Comparison of ENCODE assay signal across 13 mouse cellular contexts in the genomic region with DNA sequence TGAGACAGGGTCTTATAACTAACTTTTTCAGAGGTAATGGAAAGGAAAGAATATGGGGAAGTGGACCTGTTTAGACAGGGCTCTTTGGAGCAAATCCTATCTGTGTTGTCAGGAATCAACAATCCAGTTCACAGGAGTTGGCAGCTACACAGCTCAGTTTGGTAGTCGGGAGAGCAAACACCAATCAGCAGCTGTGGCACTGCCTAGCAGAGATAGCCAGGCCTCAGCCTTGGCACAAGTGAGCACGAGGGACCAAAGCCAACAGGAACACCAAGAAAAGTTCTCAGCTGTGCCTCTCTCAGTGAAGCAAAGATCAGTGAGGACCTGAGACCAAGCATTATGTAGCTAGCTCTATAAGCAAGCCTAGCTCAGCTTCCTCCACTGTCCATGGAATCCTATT. TPM values are rescaled to one million over a fixed set of nuclear protein-coding genes. Genes with fewer than 3 reads are reported as not detected.
A peak's percentile ranks its signal among the peaks of the same experiment; 100 is the strongest.
DNase-seq lines count a peak whose midpoint lies in the region; ATAC-seq and TF ChIP-seq lines count a peak whose summit lies in the region.
"Had no signal": no experiment of that assay in that cellular context is flagged by ENCODE, and none has a peak within 500 bp of the region (broad histone marks: within the 10 kb centered on the region; RNA-seq: fewer than 3 reads in every experiment).

No protein-coding gene starts in this region.

- no peak overlapping the region for H3ac ChIP-seq in myocyte (ENCODE audit: control insufficient read depth, insufficient read length)

- H3K4me1 ChIP-seq in heart, embryonic 13.5 days: peaks cover 4% of the 10 kb centered on the region
- H3K4me1 ChIP-seq in cerebellum, adult 2 months (ENCODE audit: control insufficient read depth, insufficient read depth, low read length): no peaks in the 10 kb centered on the region
- H3K4me1 ChIP-seq in embryonic facial prominence, embryonic 10.5 days: no peaks in the 10 kb centered on the region
- H3K4me1 ChIP-seq: hindbrain, embryonic 15.5 days had no signal

- no peak overlapping the region for H3K4me3 ChIP-seq in heart, embryonic 13.5 days
- no peak overlapping the region for H3K4me3 ChIP-seq in myocyte
- no peak overlapping the region for H3K4me3 ChIP-seq in cerebellum, adult 2 months (replicated peaks; ENCODE audit: insufficient read depth, low read depth, low read length)
- no peak overlapping the region for H3K4me3 ChIP-seq in embryonic facial prominence, embryonic 10.5 days
- H3K4me3 ChIP-seq: hindbrain, embryonic 15.5 days had no signal

- H3K27me3 ChIP-seq in heart, embryonic 13.5 days (replicated peaks): no peaks in the 10 kb centered on the region
- no peaks in the 10 kb centered on the region for H3K27me3 ChIP-seq in myocyte (ENCODE audit: control insufficient read depth, insufficient read depth, insufficient read length)
- no peaks in the 10 kb centered on the region for H3K27me3 ChIP-seq in cerebellum, adult 2 months (ENCODE audit: control insufficient read depth, insufficient read depth, low read length)
- H3K27me3 ChIP-seq in embryonic facial prominence, embryonic 10.5 days (replicated peaks; ENCODE audit: low read depth, poor library complexity, severe bottlenecking): no peaks in the 10 kb centered on the region
- H3K27me3 ChIP-seq: hindbrain, embryonic 15.5 days had no signal

- TF ChIP-seq POLR2A in myocyte (IDR thresholded peaks at IDR 0.05; ENCODE audit: insufficient read length, low read depth): no peak
- TF ChIP-seq POLR2A in cerebellum, adult 2 months (IDR thresholded peaks at IDR 0.05; ENCODE audit: borderline replicate concordance, insufficient read depth, low read length): no peak

- H3K27ac ChIP-seq in heart, embryonic 13.5 days (replicated peaks): 0 out of 2 replicates have a peak overlapping the region, but pooled peaks have one; percentile 3
- H3K27ac ChIP-seq in cerebellum, adult 2 months (ENCODE audit: insufficient read depth, low read length): no peak overlapping the region
- no peak overlapping the region for H3K27ac ChIP-seq in embryonic facial prominence, embryonic 10.5 days (replicated peaks)
- H3K27ac ChIP-seq: hindbrain, embryonic 15.5 days had no signal

- 57% methylated on average over 2 of the region's 2 CpGs for WGBS in heart, embryonic 13.5 days
- 5% methylated on average over 2 of the region's 2 CpGs for WGBS in cerebellum, adult 2 months
- WGBS in embryonic facial prominence, embryonic 10.5 days: 91% methylated on average over 2 of the region's 2 CpGs

- peak; percentile 13 for DNase-seq in lung, postnatal 36 days
- no peak for DNase-seq in lung, postnatal 14 days
- no peak for DNase-seq in cerebellum, adult 2 months
- DNase-seq in embryonic facial prominence, embryonic 10.5 days (ENCODE audit: low spot score): no peak
- DNase-seq: kidney, adult 18-20 months; midbrain, embryonic 14.5 days; right cerebral cortex, postnatal 25 days had no signal

- no peaks in the 10 kb centered on the region for H3K9me3 ChIP-seq in heart, embryonic 13.5 days
- H3K9me3 ChIP-seq in embryonic facial prominence, embryonic 10.5 days: no peaks in the 10 kb centered on the region
- H3K9me3 ChIP-seq: hindbrain, embryonic 15.5 days had no signal

- ATAC-seq in erythroblast, adult 5-6 weeks (replicated peaks; ENCODE audit: low FRiP score, poor library complexity, severe bottlenecking): peak; percentile 66; the same call in 1 of the 2 replicates
- ATAC-seq in heart, embryonic 13.5 days (ENCODE audit: extremely low read depth, insufficient number of reproducible peaks, low FRiP score, low TSS enrichment): no peak
- ATAC-seq: CD4-positive, CD25-positive, alpha-beta regulatory T cell, adult 4 months had no signal

- no peak overlapping the region for H3K4me2 ChIP-seq in heart, embryonic 13.5 days
- no peak overlapping the region for H3K4me2 ChIP-seq in myocyte (ENCODE audit: low read depth)
- H3K4me2 ChIP-seq: hindbrain, embryonic 15.5 days; liver, embryonic 11.5 days had no signal

- H3K9ac ChIP-seq in heart, embryonic 13.5 days: no peak overlapping the region
- H3K9ac ChIP-seq: hindbrain, embryonic 15.5 days had no signal

- no peak for TF ChIP-seq CTCF in cerebellum, adult 2 months (IDR thresholded peaks at IDR 0.05; ENCODE audit: borderline replicate concordance, insufficient read depth, low read depth, low read length)

- H3K79me2 ChIP-seq in myocyte (ENCODE audit: control insufficient read depth, insufficient read depth): peaks cover 70% of the 10 kb centered on the region

- H3K36me3 ChIP-seq in heart, embryonic 13.5 days: peaks cover 58% of the 10 kb centered on the region
- H3K36me3 ChIP-seq in myocyte (ENCODE audit: control insufficient read depth, insufficient read depth): peaks cover 4% of the 10 kb centered on the region
- peaks cover 71% of the 10 kb centered on the region for H3K36me3 ChIP-seq in embryonic facial prominence, embryonic 10.5 days (replicated peaks)

TF ChIP-seq in myocyte, 11 proteins besides CTCF, POLR2A, EP300 and RAD21:
- TF ChIP-seq MYOG (IDR thresholded peaks at IDR 0.05; ENCODE audit: control insufficient read depth in 1 of 3, insufficient read depth in 1 of 3, insufficient read length in 2 of 3, low read depth in 2 of 3) (peak in 2 of 3 experiments; percentile 44), MAX (IDR thresholded peaks at IDR 0.05; ENCODE audit: low read depth) (no peak), MYOD1 (IDR thresholded peaks at IDR 0.05; ENCODE audit: control insufficient read depth in 1 of 3, insufficient read length in 2 of 3, low read depth in 2 of 3) (peak in 1 of 3 experiments; percentile 38), TCF3 (IDR thresholded peaks at IDR 0.05; ENCODE audit: insufficient read length, low read depth) (no peak)

RNA-seq across cellular contexts. Expression of gene Wdr45b, which starts 7.2 kb away (rescaled TPM):
- total RNA-seq in erythroblast, adult 5-6 weeks (2015; ENCODE audit: low replicate concordance): 10.6 and 14.4 TPM in 2 replicates
- 19.2 and 22.6 TPM in 2 replicates for total RNA-seq in erythroblast, adult 5-6 weeks (2017; ENCODE audit: low replicate concordance)
- 70.9 and 72.7 TPM in 2 replicates for polyA plus RNA-seq in heart, embryonic 13.5 days (2015; fragmentation: Nextera tagmentation; extraction: Ambion mirVana)
- polyA plus RNA-seq in myocyte (2012; fragmentation: generic; extraction: Trizol): 66.4 TPM
- polyA plus RNA-seq in cerebellum, adult 2 months (2012; rRNA removed): 65.4 and 66.3 TPM in 2 replicates
- polyA plus RNA-seq in embryonic facial prominence, embryonic 10.5 days (2016; fragmentation: Nextera tagmentation; extraction: Ambion mirVana): 101 and 103 TPM in 2 replicates

RNA-seq across cellular contexts. Expression of gene Rab40b, which starts 41.0 kb away (rescaled TPM):
- total RNA-seq in erythroblast, adult 5-6 weeks (2015; ENCODE audit: low replicate concordance): not detected in 2 replicates
- total RNA-seq in erythroblast, adult 5-6 weeks (2017; ENCODE audit: low replicate concordance): not detected in 2 replicates
- polyA plus RNA-seq in heart, embryonic 13.5 days (2015; fragmentation: Nextera tagmentation; extraction: Ambion mirVana): 4.6 and 5.0 TPM in 2 replicates
- 13.5 TPM for polyA plus RNA-seq in myocyte (2012; fragmentation: generic; extraction: Trizol)
- polyA plus RNA-seq in cerebellum, adult 2 months (2012; rRNA removed): 3.3 and 3.8 TPM in 2 replicates
- 1.2 and 1.3 TPM in 2 replicates for polyA plus RNA-seq in embryonic facial prominence, embryonic 10.5 days (2016; fragmentation: Nextera tagmentation; extraction: Ambion mirVana)
- polyA plus RNA-seq: CD4-positive, CD25-positive, alpha-beta regulatory T cell, adult 4 months had no signal
